Mouse (Mus musculus) MEL (cell line): ENCODE measurements around the gene 1700022I11Rik. TPM values are rescaled to one million over a fixed set of nuclear protein-coding genes. Genes with fewer than 3 reads are reported as not detected.
A peak's percentile ranks its signal among the peaks of the same experiment; 100 is the strongest.

Experiments
- DNase-seq: peaks from one replicate; pipeline ENCODE4 v3.0.0; 2011; ENCODE audit warnings: low read depth, low spot score
- H3K27ac ChIP-seq: 2 replicates; pipeline ENCODE4 v1.5.1; 2012; ENCODE audit warnings: low read depth, mild to moderate bottlenecking, control low read depth, low read length, moderate library complexity; ENCODE audit not compliant: control insufficient read depth
- H3K27me3 ChIP-seq, 2 experiments: fragments of 150-350 bp in 1 of 2; sonication (generic) in 1 of 2; 2 replicates each; pipeline ENCODE4 v1.6.1; 2012; ENCODE audit warnings: low read length in 2 of 2, mild to moderate bottlenecking in 2 of 2, improper control_type of control experiment in 1 of 2, moderate library complexity in 1 of 2; ENCODE audit not compliant: insufficient read depth in 2 of 2, control insufficient read depth in 1 of 2
- H3K36me3 ChIP-seq, 2 experiments: 2 replicates each; pipeline ENCODE4 v1.6.1; 2012 to 2014; ENCODE audit warnings: low read length in 2 of 2, improper control_type of control experiment in 1 of 2, inconsistent platforms in 1 of 2, mild to moderate bottlenecking in 1 of 2; ENCODE audit not compliant: insufficient read depth in 2 of 2, control insufficient read depth in 1 of 2
- H3K4me1 ChIP-seq, 2 experiments: fragments of 150-350 bp in 1 of 2; sonication (generic) in 1 of 2; 2 replicates each; pipeline ENCODE4 v1.6.1; 2012; ENCODE audit warnings: low read length in 2 of 2, improper control_type of control experiment in 1 of 2, mild to moderate bottlenecking in 1 of 2; ENCODE audit not compliant: insufficient read depth in 2 of 2, control insufficient read depth in 1 of 2
- H3K4me3 ChIP-seq, 2 experiments: fragments of 150-350 bp in 1 of 2; sonication (generic) in 1 of 2; 2 replicates each; pipeline ENCODE4 v1.5.1; 2012; ENCODE audit warnings: low read depth in 2 of 2, low read length in 2 of 2, mild to moderate bottlenecking in 2 of 2, moderate library complexity in 2 of 2, control low read depth in 1 of 2, improper control_type of control experiment in 1 of 2; ENCODE audit not compliant: control insufficient read depth in 1 of 2, insufficient read depth in 1 of 2
- H3K79me2 ChIP-seq: 2 replicates; pipeline ENCODE4 v1.6.1; 2012; ENCODE audit warnings: mild to moderate bottlenecking, low read length, moderate library complexity; ENCODE audit not compliant: control insufficient read depth, poor library complexity, insufficient read depth
- H3K9ac ChIP-seq: 2 replicates; pipeline ENCODE4 v1.6.1; 2012; ENCODE audit warnings: low read depth, mild to moderate bottlenecking, control low read depth, low read length, moderate library complexity; ENCODE audit not compliant: control insufficient read depth, poor library complexity, severe bottlenecking
- H3K9me3 ChIP-seq: fragments of 150-350 bp; sonication (generic); replicated peaks from 2 replicates; pipeline ENCODE4 v1.6.1; 2012; ENCODE audit warnings: mild to moderate bottlenecking, low read length, improper control_type of control experiment, moderate library complexity; ENCODE audit not compliant: insufficient read depth
- BHLHE40 ChIP-seq: IDR thresholded peaks from 2 replicates; pipeline ENCODE4 v1.6.1; 2012; ENCODE audit warnings: low read depth, mild to moderate bottlenecking, inconsistent platforms, low read length, improper control_type of control experiment, borderline replicate concordance
- CHD1 ChIP-seq: IDR thresholded peaks from 2 replicates; pipeline ENCODE4 v1.6.1; 2012; ENCODE audit warnings: low read depth, mild to moderate bottlenecking, inconsistent platforms, low read length, improper control_type of control experiment
- ELF1 ChIP-seq: IDR thresholded peaks from 2 replicates; pipeline ENCODE4 v1.6.1; 2014; ENCODE audit warnings: low read depth, mild to moderate bottlenecking, inconsistent platforms, low read length, improper control_type of control experiment, moderate library complexity
- GABPA ChIP-seq: IDR thresholded peaks from 2 replicates; pipeline ENCODE4 v1.6.1; 2012; ENCODE audit warnings: low read depth, mild to moderate bottlenecking, inconsistent platforms, low read length, improper control_type of control experiment, moderate library complexity
- GATA1 ChIP-seq: IDR thresholded peaks from 2 replicates; pipeline ENCODE4 v1.6.1; 2011; ENCODE audit warnings: low read depth, low read length, improper control_type of control experiment
- MAZ ChIP-seq: IDR thresholded peaks from 2 replicates; pipeline ENCODE4 v1.6.1; 2012; ENCODE audit warnings: low read depth, mild to moderate bottlenecking, inconsistent platforms, low read length, improper control_type of control experiment
- MXI1 ChIP-seq: IDR thresholded peaks from 2 replicates; pipeline ENCODE4 v1.6.1; 2011; ENCODE audit warnings: mild to moderate bottlenecking, low read depth, low read length, improper control_type of control experiment
- MYB ChIP-seq: IDR thresholded peaks from 2 replicates; pipeline ENCODE4 v1.6.1; 2011; ENCODE audit warnings: mild to moderate bottlenecking, low read depth, low read length, improper control_type of control experiment
- MYC ChIP-seq: IDR thresholded peaks from 2 replicates; pipeline ENCODE4 v1.6.1; 2011; ENCODE audit warnings: low read depth, mild to moderate bottlenecking, low read length, improper control_type of control experiment, moderate library complexity
- POLR2A ChIP-seq, 2 experiments: IDR thresholded peaks; 2 replicates each; pipeline ENCODE4 v1.6.1; 2011 to 2012; ENCODE audit warnings: low read length in 2 of 2, mild to moderate bottlenecking in 2 of 2, control low read depth in 1 of 2, improper control_type of control experiment in 1 of 2, low read depth in 1 of 2, moderate library complexity in 1 of 2; ENCODE audit not compliant: control insufficient read depth in 1 of 2, insufficient read depth in 1 of 2, poor library complexity in 1 of 2
- POLR2AphosphoS5 ChIP-seq: IDR thresholded peaks from 2 replicates; pipeline ENCODE4 v1.6.1; 2012; ENCODE audit warnings: low read depth, borderline replicate concordance, mild to moderate bottlenecking, inconsistent platforms, low read length, moderate library complexity, mixed read lengths
- SMC3 ChIP-seq: IDR thresholded peaks from 2 replicates; pipeline ENCODE4 v1.6.1; 2011; ENCODE audit warnings: low read depth, low read length, improper control_type of control experiment
- TBP ChIP-seq: IDR thresholded peaks from 2 replicates; pipeline ENCODE4 v1.8.0; 2011; ENCODE audit warnings: low read depth, low read length, improper control_type of control experiment
- polyA plus RNA-seq, 2 experiments: library from polyadenylated mRNA; stranded (reverse) in 1 of 2; unstranded in 1 of 2; fragments of >175 nt in 1 of 2; fragments of >200 nt in 1 of 2; gene quantifications; 2 replicates each; pipeline versions ENCODE4 v1.2.1 to v1.2.4; 2012; ENCODE audit warnings: low replicate concordance in 2 of 2, low read depth in 1 of 2; ENCODE audit not compliant: insufficient read length in 2 of 2, insufficient read depth in 1 of 2, missing spikeins in 1 of 2
- total RNA-seq: library from RNA; depleted of rRNA; stranded (reverse); fragments of 300-350 nt; gene quantifications from 2 replicates; pipeline ENCODE4 v1.2.3, GENCODE M21; 2012

1700022I11Rik gene
- total and polyA plus RNA-seq, 3 experiments = 0.39 to 0.54 TPM; not detected in 1

- no peak overlapping the region for H3K4me3 ChIP-seq
- no peaks in the 10 kb centered on the region for H3K9me3 ChIP-seq
- H3K4me1 ChIP-seq = peaks cover 0 to 6% of the 10 kb centered on the region in 2 experiments; a peak in 1 of 4 replicates
- H3K27me3 ChIP-seq = peaks cover 0 to 1% of the 10 kb centered on the region in 2 experiments; a peak in 1 of 4 replicates
- TF ChIP-seq ELF1 = no peak
- H3K27ac ChIP-seq = no peak overlapping the region
- no peaks in the 10 kb centered on the region for H3K79me2 ChIP-seq
- DNase-seq = no peak
- H3K9ac ChIP-seq = no peak overlapping the region
- H3K36me3 ChIP-seq = no peaks in the 10 kb centered on the region
These were observed 26.1 kb upstream of the 1700022I11Rik start for GRCm38 (mm10) chr4:42943341-42943740.

DNA sequence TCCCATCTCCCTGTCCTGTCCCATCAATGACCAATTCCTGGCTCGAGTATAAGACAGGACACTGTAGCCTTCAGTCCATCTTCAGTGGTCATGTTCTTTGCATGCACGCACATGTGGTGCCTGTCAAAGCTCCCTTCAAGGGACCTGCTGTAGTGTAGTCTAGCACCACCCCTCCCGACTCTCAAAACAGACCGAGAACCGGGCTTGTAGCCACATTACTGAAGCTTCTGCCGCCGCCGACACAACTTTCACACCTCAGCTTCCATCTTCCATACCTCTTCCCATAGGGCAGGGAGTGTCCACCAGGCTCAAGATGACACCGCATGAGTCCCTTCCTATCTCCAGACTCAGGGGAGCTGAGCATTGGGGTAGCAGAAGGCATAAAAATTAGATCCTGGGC, 25.2 kb upstream of the 1700022I11Rik start:
- no peaks in the 10 kb centered on the region for H3K9me3 ChIP-seq
- no peaks in the 10 kb centered on the region for H3K79me2 ChIP-seq
- peaks cover 0 to 1% of the 10 kb centered on the region in 2 experiments; a peak in 1 of 4 replicates for H3K27me3 ChIP-seq
- H3K4me3 ChIP-seq = no peak overlapping the region
- no peak for DNase-seq
- H3K9ac ChIP-seq = no peak overlapping the region
- peaks cover 0 to 9% of the 10 kb centered on the region in 2 experiments; a peak in 1 of 4 replicates for H3K4me1 ChIP-seq
- TF ChIP-seq SMC3 (no peak), TBP (no peak), CHD1 (no peak), GATA1 (no peak), POLR2AphosphoS5 (no peak), GABPA (no peak), MAZ (no peak), MYC (no peak), BHLHE40 (no peak), POLR2A (IDR thresholded peaks at IDR 0.05; ENCODE audit: control insufficient read depth in 1 of 2, insufficient read depth in 1 of 2, low read depth in 1 of 2, low read length in 2 of 2, poor library complexity in 1 of 2) (no peak)
- no peaks in the 10 kb centered on the region for H3K36me3 ChIP-seq
- no peak overlapping the region for H3K27ac ChIP-seq

DNA sequence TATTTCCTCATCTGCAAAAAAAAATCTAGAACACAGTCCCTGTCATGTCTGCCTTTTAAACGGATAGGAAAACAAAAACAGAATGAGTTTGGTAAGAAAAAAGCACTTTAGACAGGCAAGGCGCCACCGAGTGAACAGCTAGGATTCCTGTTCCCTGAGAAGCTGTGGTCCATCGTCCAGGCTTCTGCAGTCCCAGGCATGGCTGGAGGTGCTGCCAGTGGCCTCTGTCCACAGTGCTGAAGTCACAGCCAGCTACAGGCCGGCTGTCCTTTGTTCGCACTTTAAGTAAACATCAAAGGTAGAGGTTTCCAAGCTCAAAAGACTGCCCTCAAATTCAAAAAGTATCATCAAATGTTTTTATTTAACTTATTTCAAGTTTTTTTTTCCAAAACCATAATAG, 24.4 kb upstream of the 1700022I11Rik start:
- no peak overlapping the region for H3K4me3 ChIP-seq
- H3K27me3 ChIP-seq = peaks cover 0 to 1% of the 10 kb centered on the region in 2 experiments; a peak in 1 of 4 replicates
- H3K9ac ChIP-seq = no peak overlapping the region
- no peaks in the 10 kb centered on the region for H3K9me3 ChIP-seq
- no peaks in the 10 kb centered on the region for H3K36me3 ChIP-seq
- TF ChIP-seq TBP = no peak
- no peak for TF ChIP-seq MYB
- TF ChIP-seq MXI1 = peak; percentile 47; the same call in 1 of the 2 replicates
- TF ChIP-seq, all 39 proteins: peak for 1
- H3K27ac ChIP-seq = no peak overlapping the region
- no peaks in the 10 kb centered on the region; the same call in 1 of the 2 replicates for H3K79me2 ChIP-seq
- peaks cover 0 to 11% of the 10 kb centered on the region in 2 experiments; a peak in 1 of 4 replicates for H3K4me1 ChIP-seq
- peak; percentile 32 for DNase-seq
